Mouse (Mus musculus): ENCODE results near the gene Npb.
A peak's percentile ranks its signal among the peaks of the same experiment; 100 is the strongest.

Npb gene

DNA sequence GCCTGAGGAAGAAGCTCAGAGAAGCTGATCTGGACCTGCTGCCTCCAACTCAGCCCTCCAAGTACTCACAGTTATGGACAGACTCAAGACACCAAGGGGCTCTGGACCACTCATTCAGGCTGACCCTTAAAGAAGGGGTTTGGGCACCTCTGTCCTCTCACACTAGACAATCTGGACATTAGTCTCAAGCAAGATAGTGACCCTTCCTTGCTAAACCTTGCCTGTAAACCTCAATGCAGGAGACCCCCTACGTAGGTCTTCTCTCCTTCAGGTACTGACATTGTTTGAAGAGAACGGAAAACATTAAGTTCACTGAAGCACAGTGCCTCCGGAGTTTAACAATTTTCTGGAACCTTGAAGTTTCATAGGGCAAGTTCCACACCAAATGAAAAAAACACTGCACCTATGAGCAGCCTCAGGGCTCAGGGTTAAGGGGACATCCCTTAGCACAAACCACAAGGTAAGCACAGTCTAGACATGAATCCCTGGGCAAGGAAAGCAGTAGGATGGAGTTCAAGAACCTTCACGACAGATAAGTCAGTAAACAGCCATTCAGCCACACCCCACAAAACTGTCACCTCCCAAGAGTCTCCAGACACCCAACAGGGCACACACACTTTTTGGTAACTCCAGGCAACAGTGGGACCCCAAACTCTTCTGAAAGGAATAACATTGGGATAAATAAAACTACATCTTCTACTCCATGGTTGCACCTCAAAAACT is 23.6 kb downstream of the Npb start:
- peak; percentile 61 for DNase-seq (ENCODE audit: low read depth)

- DNase-seq (ENCODE audit: low read depth) = peak; percentile 77
Measured at GRCm38 (mm10) chr11:120632559-120633519, 24.6 kb downstream of the Npb start.

- DNase-seq (ENCODE audit: low read depth) = peak; percentile 95
Measured at GRCm38 (mm10) chr11:120633520-120634343, 25.5 kb downstream of the Npb start, which contains the start of gene Mafg. Gene Mafg (minus strand): TSS chr11:120633600.

- DNase-seq (ENCODE audit: low read depth) = no peak
Measured at GRCm38 (mm10) chr11:120634810-120635209, 26.5 kb downstream of the Npb start.

- no peak for DNase-seq (ENCODE audit: low read depth)
Measured at GRCm38 (mm10) chr11:120641255-120641654, 33.0 kb downstream of the Npb start.

DNA sequence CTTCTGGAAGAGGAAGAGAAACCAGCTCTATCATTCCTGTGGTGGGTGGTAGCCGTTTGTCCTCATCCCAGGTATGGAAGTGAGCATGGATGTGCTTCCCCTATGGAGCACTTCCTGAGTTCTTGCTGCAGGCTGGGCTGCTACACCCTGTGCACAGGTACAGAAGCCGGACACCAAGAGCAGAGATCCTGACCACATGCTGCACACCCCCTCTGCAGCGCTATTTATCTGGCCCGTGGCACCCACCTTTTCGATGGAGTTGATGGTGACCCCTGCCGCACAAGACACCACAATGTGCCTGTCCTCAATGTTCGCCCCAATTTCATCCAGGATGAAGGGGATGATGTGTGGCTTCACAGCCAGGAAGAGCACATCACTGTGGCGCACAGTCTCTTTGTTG is 33.6 kb downstream of the Npb start:
- DNase-seq (ENCODE audit: low read depth) = no peak

DNA sequence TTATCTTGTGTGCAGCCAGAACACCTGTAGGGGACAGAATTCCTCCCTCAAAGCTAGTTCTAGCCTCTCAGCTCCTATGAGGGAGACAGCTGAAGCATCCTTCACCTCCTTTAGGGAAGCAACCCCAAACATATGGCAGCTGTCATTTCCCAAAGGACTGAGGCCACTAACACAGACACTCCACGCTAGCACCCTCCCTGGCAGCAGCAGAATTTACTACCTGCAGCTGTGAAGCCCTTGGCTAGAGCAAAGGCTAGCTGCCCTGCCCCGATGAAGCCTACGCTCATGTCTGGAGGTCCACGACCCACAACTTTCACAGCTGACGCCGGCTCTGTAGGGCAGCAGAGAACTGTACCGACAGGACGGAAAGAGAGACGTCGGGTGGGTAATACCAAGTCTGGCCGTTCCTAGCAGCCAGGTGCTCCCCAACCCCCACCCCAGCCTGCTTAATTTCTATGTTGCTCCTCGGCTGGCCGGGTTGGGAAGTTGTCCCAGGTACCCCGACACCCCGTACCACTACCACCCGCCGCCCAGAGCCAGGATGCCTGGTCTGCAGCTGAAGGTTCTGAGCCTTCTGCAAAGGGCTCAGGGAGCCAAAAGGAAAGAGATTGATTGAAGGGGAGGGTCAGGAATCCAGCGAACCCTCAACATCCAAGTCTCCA is 34.8 kb downstream of the Npb start:
- DNase-seq (ENCODE audit: low read depth) = no peak

GRCm38 (mm10) chr11:120643601-120643987 is 35.3 kb downstream of the Npb start, which contains the start of gene Pycr1:
Gene Pycr1 (minus strand): TSS chr11:120643769.
- DNase-seq (ENCODE audit: low read depth) = peak; percentile 95

GRCm38 (mm10) chr11:120647047-120647830 is 39.0 kb downstream of the Npb start:
- no peak for DNase-seq (ENCODE audit: low read depth)

GRCm38 (mm10) chr11:120648001-120648476 is 39.8 kb downstream of the Npb start, which contains the start of gene Myadml2:
Gene Myadml2 (minus strand): TSS chr11:120648158.
- no peak for DNase-seq (ENCODE audit: low read depth)

DNA sequence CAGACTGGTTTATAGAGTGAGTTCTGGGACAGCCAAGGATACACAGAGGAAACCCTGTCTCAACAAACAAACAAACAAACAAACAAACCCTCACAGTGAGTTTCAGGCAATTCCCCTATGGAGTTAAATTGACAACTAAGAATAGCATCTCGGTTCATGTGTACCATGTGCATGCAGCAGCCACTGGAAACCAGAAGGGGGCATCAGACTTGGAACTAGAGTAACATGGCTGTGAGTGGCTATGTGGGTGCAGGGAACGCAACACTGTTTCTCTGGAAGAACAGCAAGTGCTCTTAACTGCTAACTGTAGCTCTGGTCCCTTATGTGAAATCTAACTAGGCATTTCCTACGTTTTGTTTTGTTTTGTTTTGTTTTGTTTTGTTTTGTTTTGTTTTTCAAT is 43.6 kb downstream of the Npb start:
- peak; percentile 41 for DNase-seq (ENCODE audit: low read depth)

- DNase-seq (ENCODE audit: low read depth) = no peak
Measured at GRCm38 (mm10) chr11:120654741-120655140, 46.5 kb downstream of the Npb start.

DNA sequence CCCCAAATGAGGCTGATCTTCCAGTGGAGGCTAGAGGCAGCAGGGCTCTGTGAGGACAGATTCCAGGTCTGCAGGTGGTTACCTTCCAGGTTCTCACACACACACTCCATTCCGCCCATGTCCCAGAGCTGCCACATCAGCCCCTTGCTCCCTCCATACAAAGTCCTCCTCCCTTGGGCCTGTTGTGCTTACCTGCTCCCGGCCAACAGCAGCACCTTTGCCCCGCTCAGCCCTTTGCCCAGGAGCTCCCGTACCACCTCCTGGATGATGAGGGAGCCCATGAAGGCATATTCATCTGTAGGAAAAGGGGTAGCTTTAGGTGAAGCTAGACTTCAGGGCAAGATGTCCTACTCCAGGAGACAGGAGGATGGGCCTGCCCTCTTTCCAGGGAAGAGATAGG is 49.0 kb downstream of the Npb start:
- DNase-seq (ENCODE audit: low read depth) = no peak

All from induced T-regulatory cell, adult 2 months (primary cell).